In the genomic region with DNA sequence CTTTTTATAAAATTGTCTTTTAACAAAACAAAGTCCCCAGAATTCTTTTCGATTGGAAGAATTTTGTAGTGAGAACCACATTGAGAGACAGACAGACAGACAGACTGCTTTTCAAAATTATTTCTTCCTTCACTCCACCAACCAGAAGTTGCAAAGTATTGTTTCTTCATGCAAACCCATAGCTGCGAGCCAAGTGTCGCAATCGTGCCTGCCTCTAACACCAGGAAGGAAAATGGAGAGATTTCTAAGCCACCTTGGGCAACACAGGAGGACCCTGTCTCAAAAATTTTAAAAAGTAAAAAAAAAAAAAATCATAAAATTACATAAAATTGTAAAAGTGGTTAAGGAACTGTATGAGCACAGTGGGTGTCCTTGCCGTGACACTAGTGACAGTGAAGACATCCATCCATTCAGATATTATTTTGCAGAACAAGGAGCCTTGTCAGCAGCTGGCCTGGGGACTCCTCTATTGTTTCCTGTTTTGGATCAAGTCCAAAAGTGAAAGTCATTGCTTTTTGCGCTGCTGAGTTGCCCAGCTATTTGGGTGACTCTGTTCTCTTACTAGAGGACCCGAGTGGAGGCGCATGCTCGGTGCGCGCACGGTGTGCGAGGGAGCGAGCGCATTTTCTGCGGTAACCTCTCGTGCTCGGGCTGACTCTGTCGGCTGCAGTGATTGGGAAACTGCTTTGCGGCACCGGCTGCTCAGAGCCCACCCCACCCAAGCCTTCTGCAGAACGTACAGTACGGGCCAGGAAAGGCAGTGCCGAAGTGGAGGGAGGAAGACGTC, we compare ENCODE assay signal across 8 mouse cellular contexts.
DNase-seq lines count a peak whose midpoint lies in the region; ATAC-seq lines count a peak whose summit lies in the region.

No protein-coding gene starts in this region.

- H3K9ac ChIP-seq in hindbrain, embryonic 15.5 days: no peak overlapping the region

- no peaks in the 10 kb centered on the region for H3K27me3 ChIP-seq in hindbrain, embryonic 15.5 days

- ATAC-seq in hindbrain, embryonic 15.5 days (ENCODE audit: low FRiP score, low read depth): peak; percentile 66
- peak; percentile 76 for ATAC-seq in megakaryocyte progenitor cell, adult 5-6 weeks (replicated peaks; ENCODE audit: poor library complexity)

- peaks cover 9% of the 10 kb centered on the region; the same call in 1 of the 2 replicates for H3K4me1 ChIP-seq in hindbrain, embryonic 15.5 days (replicated peaks)

- DNase-seq in gastrocnemius, postnatal 10 days: peak; percentile 11
- no peak for DNase-seq in gastrocnemius, postnatal 25 days
- DNase-seq in retina, postnatal 1 day: peak; percentile 26
- no peak for DNase-seq in retina, embryonic 14.5 days (ENCODE audit: low spot score)
- no peak for DNase-seq in frontal cortex, postnatal 36 days (ENCODE audit: low spot score in 2 of 2)
- DNase-seq in adrenal gland, postnatal 4 days (ENCODE audit: low spot score in 2 of 2): no peak

- no peak overlapping the region; the same call in 1 of the 2 replicates for H3K27ac ChIP-seq in hindbrain, embryonic 15.5 days (replicated peaks)

- 65% methylated on average over 25 of the region's 25 CpGs for WGBS in hindbrain, embryonic 15.5 days

- H3K4me3 ChIP-seq in hindbrain, embryonic 15.5 days: no peak overlapping the region

- no peaks in the 10 kb centered on the region for H3K9me3 ChIP-seq in hindbrain, embryonic 15.5 days

- no peaks in the 10 kb centered on the region for H3K36me3 ChIP-seq in hindbrain, embryonic 15.5 days

- H3K4me2 ChIP-seq in hindbrain, embryonic 15.5 days: peak overlapping the region; percentile 31

Comparison
In these comparisons a context has a peak if more than half of its experiments do, and no peak if none do; other contexts are left out.
1. DNase-seq: peak in gastrocnemius, postnatal 10 days (single experiment) and retina, postnatal 1 day (single experiment); none in gastrocnemius, postnatal 25 days (single experiment), retina, embryonic 14.5 days (single experiment), frontal cortex, postnatal 36 days (0 of 2) and adrenal gland, postnatal 4 days (0 of 2).